Mouse (Mus musculus): Measurements from ENCODE around the gene Tmem121. TPM values are rescaled to one million over a fixed set of nuclear protein-coding genes. Genes with fewer than 3 reads are reported as not detected.
"Not testable (repeated sequence)": the region's sequence is repeated elsewhere in the genome, so short reads cannot be mapped to it uniquely, and the experiment has no call there.

Gene Tmem121
- polyA plus RNA-seq, 1 experiment from 2014 or later, result 1.5 TPM

DNA sequence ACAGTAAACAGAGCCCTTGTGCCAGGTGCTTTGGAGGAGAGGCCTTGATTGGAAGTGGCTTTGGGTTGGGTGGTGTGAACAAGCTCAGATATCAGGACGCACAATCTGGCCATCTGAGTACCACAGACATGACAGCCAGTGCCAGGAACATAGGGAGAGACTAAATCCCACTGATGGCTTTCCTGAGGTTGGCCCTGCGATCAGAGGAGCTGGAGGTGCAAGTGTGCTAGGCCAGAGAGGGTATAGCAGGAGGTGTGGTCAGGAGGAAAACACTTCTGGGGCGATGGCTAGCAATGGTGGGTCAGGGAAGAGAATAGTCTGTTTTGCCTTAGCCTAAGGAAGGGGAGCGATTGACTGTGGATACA, 1.3 kb downstream of the Tmem121 start:
- Histone ChIP-seq H3K9ac (ENCODE audit: low read depth, low read length) (no peak overlapping the region), H3K4me2 (peak overlapping the region; percentile 84), H3K36me3 (ENCODE audit: control insufficient read depth, insufficient read depth, low read length) (no peaks in the 10 kb centered on the region), H3K9me3 (replicated peaks; ENCODE audit: control insufficient read depth, low read length) (no peaks in the 10 kb centered on the region), H3K27me3 (ENCODE audit: control insufficient read depth, insufficient read depth, low read length) (peaks cover 46% of the 10 kb centered on the region), H3K27ac (ENCODE audit: low read depth, low read length) (no peak overlapping the region), H3K4me1 (ENCODE audit: control insufficient read depth, insufficient read depth, low read length) (peaks cover 14% of the 10 kb centered on the region), H3K4me3 (ENCODE audit: low read depth, low read length) (no peak overlapping the region)
- WGBS (ENCODE audit: insufficient replicate concordance), result 41% methylated on average over 4 of the region's 4 CpGs
- no peak for ATAC-seq (replicated peaks; ENCODE audit: insufficient number of reproducible peaks, low FRiP score, low TSS enrichment)

DNA sequence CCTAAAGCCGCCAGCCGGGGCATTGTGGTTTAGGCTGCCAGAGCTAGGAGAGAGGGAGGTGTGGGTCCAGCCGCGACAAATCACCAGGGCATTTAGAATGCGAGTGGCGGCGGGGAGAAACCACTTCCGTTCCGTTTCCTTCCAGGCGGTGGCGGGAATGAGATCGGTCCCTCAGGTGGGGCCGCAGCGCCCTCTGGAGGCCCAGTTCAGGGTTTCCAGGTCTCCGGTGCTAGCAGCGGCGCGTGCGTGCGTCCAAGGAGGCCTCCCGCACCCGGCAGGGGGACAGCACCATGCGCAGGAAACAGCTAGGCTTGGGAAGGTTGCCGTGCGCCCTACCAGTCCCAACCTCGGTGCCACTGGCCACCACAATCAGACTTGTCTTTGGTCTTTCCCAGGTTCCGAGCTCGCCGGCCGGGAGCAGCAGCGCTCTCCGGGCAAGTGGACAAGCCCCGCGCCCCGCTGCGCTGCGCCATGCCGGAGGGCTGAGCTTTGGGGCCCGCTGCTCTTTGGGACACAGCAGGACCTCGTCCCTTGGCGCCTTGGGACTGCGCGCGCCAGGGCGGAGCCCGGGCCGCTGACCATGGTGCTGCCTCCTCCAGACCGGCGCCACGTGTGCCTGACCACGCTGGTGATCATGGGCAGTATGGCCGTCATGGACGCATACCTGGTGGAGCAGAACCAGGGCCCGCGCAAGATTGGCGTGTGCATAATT, 2.0 kb downstream of the Tmem121 start:
- Histone ChIP-seq H3K9me3 (replicated peaks; ENCODE audit: control insufficient read depth, low read length) (no peaks in the 10 kb centered on the region), H3K4me2 (peak overlapping the region; percentile 84), H3K27me3 (ENCODE audit: control insufficient read depth, insufficient read depth, low read length) (peaks cover 46% of the 10 kb centered on the region), H3K36me3 (ENCODE audit: control insufficient read depth, insufficient read depth, low read length) (no peaks in the 10 kb centered on the region), H3K27ac (ENCODE audit: low read depth, low read length) (no peak overlapping the region), H3K9ac (ENCODE audit: low read depth, low read length) (no peak overlapping the region), H3K4me1 (ENCODE audit: control insufficient read depth, insufficient read depth, low read length) (peaks cover 14% of the 10 kb centered on the region), H3K4me3 (ENCODE audit: low read depth, low read length) (peak overlapping the region; percentile 36)
- peak; percentile 43 for ATAC-seq (replicated peaks; ENCODE audit: insufficient number of reproducible peaks, low FRiP score, low TSS enrichment)
- WGBS (ENCODE audit: insufficient replicate concordance), result 4% methylated on average over 54 of the region's 56 CpGs

DNA sequence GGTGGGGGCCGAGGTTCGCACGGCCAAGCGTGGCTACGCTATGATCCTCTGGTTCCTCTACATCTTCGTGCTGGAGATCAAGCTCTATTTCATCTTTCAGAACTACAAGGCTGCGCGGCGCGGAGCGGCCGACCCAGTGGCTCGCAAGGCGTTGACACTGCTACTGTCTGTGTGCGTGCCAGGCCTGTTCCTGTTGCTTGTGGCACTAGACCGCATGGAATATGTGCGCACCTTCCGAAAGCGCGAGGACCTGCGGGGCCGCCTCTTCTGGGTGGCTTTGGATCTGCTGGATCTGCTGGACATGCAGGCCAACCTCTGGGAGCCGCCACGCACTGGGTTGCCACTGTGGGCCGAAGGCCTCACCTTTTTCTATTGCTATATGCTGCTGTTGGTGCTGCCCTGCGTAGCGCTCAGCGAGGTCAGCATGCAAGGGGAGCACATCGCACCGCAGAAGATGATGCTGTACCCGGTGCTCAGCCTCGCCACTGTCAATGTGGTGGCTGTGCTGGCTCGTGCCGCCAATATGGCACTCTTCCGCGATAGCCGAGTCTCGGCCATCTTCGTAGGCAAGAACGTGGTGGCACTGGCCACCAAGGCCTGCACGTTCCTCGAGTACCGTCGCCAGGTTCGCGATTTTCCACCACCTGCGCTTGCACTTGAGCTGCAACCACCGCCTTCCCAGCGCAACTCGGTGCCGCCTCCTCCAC, 2.8 kb downstream of the Tmem121 start:
- H3K4me3 ChIP-seq (ENCODE audit: low read depth, low read length), result no peak overlapping the region
- peaks cover 46% of the 10 kb centered on the region for H3K27me3 ChIP-seq (ENCODE audit: control insufficient read depth, insufficient read depth, low read length)
- H3K4me2 ChIP-seq, result peak overlapping the region; percentile 84
- H3K36me3 ChIP-seq (ENCODE audit: control insufficient read depth, insufficient read depth, low read length), result no peaks in the 10 kb centered on the region
- no peaks in the 10 kb centered on the region for H3K9me3 ChIP-seq (replicated peaks; ENCODE audit: control insufficient read depth, low read length)
- 77% methylated on average over 51 of the region's 51 CpGs for WGBS (ENCODE audit: insufficient replicate concordance)
- no peak overlapping the region for H3K9ac ChIP-seq (ENCODE audit: low read depth, low read length)
- no peak overlapping the region for H3K27ac ChIP-seq (ENCODE audit: low read depth, low read length)
- H3K4me1 ChIP-seq (ENCODE audit: control insufficient read depth, insufficient read depth, low read length), result peaks cover 14% of the 10 kb centered on the region
- ATAC-seq (replicated peaks; ENCODE audit: insufficient number of reproducible peaks, low FRiP score, low TSS enrichment), result no peak

DNA sequence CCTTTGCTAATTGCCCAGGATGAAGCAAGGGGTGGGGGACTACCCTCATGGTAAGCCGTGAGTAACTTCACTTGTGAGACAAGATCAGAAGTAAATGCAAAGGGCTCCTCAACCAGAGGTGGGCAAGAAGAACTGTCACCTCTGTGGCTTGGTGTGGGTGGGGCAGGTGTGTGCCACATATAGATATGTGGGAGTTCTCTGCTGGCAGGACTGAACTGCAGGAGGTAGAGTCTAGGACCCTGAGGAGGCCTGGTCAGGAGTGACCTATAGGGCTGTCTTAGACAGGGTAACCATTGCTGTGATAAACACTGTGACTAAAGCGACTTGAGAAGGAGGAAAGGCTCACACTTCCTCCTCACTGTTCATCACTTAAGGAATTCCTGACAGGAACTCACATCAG, 7.7 kb downstream of the Tmem121 start:
- Histone ChIP-seq H3K4me1 (ENCODE audit: control insufficient read depth, insufficient read depth, low read length) (no peaks in the 10 kb centered on the region), H3K4me2 (no peak overlapping the region), H3K27me3 (ENCODE audit: control insufficient read depth, insufficient read depth, low read length) (peaks cover 9% of the 10 kb centered on the region), H3K9ac (ENCODE audit: low read depth, low read length) (no peak overlapping the region), H3K27ac (ENCODE audit: low read depth, low read length) (no peak overlapping the region), H3K36me3 (ENCODE audit: control insufficient read depth, insufficient read depth, low read length) (no peaks in the 10 kb centered on the region), H3K4me3 (ENCODE audit: low read depth, low read length) (no peak overlapping the region), H3K9me3 (replicated peaks; ENCODE audit: control insufficient read depth, low read length) (no peaks in the 10 kb centered on the region)
- no peak for ATAC-seq (replicated peaks; ENCODE audit: insufficient number of reproducible peaks, low FRiP score, low TSS enrichment)
- WGBS (ENCODE audit: insufficient replicate concordance), result 48% methylated on average over 2 of the region's 2 CpGs

DNA sequence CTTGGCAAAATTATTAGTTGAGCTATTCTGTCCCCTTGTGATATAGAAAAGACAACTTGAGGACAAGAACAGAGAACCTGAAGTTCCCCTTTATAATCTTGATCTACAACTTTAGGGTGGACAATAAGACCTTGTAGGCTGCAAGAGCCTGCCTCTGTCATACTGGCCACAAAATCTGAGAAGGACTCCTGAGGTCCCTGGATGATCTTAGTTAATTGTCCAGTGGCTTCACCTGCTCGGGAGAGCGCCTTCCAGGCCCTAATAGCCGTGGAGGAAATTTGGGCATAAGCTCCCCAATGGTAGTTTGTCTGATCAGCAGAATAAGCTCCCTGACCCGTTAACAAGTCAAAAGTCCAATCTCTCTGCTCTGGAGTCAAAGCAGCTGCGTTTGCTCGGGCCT, 13.4 kb downstream of the Tmem121 start:
- WGBS (ENCODE audit: insufficient replicate concordance), result 97% methylated on average over 3 of the region's 6 CpGs
- H3K9ac ChIP-seq (ENCODE audit: low read depth, low read length); H3K36me3 ChIP-seq (ENCODE audit: control insufficient read depth, insufficient read depth, low read length); H3K4me1 ChIP-seq (ENCODE audit: control insufficient read depth, insufficient read depth, low read length); H3K9me3 ChIP-seq (replicated peaks; ENCODE audit: control insufficient read depth, low read length); ATAC-seq (replicated peaks; ENCODE audit: insufficient number of reproducible peaks, low FRiP score, low TSS enrichment); H3K27ac ChIP-seq (ENCODE audit: low read depth, low read length); H3K27me3 ChIP-seq (ENCODE audit: control insufficient read depth, insufficient read depth, low read length); H3K4me3 ChIP-seq (ENCODE audit: low read depth, low read length); H3K4me2 ChIP-seq: not testable (repeated sequence)

DNA sequence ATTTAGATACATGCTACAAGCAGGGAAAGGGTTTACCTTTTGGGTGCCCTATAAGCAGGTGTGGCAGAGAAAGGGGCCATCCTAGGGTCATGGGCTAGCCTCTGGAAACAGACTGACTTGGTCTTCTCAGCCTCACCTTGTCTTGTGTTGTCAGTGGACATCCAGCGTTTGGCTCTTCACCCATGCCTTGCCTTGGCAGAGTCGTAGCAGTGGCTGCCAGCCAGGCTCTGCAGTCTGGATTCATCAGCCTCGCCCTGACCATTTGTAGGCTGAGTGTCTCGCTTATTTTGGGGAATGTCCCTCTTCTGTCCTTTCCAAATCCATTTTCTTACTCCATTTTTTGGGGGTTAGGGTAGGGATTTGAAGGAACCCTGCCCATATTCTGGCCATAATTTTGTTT, 15.6 kb downstream of the Tmem121 start:
- no peak overlapping the region for H3K4me3 ChIP-seq (ENCODE audit: low read depth, low read length)
- H3K9ac ChIP-seq (ENCODE audit: low read depth, low read length), result no peak overlapping the region
- no peak overlapping the region for H3K4me2 ChIP-seq
- WGBS (ENCODE audit: insufficient replicate concordance), result 87% methylated on average over 4 of the region's 4 CpGs
- no peaks in the 10 kb centered on the region for H3K36me3 ChIP-seq (ENCODE audit: control insufficient read depth, insufficient read depth, low read length)
- no peaks in the 10 kb centered on the region for H3K27me3 ChIP-seq (ENCODE audit: control insufficient read depth, insufficient read depth, low read length)
- H3K27ac ChIP-seq (ENCODE audit: low read depth, low read length), result no peak overlapping the region
- H3K4me1 ChIP-seq (ENCODE audit: control insufficient read depth, insufficient read depth, low read length), result no peaks in the 10 kb centered on the region
- ATAC-seq (replicated peaks; ENCODE audit: insufficient number of reproducible peaks, low FRiP score, low TSS enrichment), result no peak
- H3K9me3 ChIP-seq (replicated peaks; ENCODE audit: control insufficient read depth, low read length), result 0 out of 2 replicates have a peak, but pooled peaks cover 4% of the 10 kb centered on the region

DNA sequence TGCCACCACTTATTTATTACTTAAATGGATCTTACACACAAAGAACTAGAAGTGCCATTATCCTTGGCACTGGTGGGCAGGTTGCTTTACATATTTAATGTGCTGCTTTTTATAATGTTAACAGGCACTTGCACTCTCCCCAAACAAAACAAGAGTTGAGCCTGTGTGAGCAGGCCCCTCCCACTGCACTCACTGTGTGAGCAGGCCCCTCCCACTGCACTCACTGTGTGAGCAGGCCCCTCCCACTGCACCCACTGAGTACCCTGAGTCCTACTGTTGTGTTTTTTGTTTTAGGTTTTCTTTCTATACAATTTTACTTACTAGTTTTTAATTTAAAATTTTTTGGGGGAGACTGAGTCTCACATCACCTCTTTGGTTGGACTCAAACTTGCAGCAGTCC, 16.3 kb downstream of the Tmem121 start:
- H3K36me3 ChIP-seq (ENCODE audit: control insufficient read depth, insufficient read depth, low read length), result no peaks in the 10 kb centered on the region
- H3K4me2 ChIP-seq, result no peak overlapping the region
- no peak for ATAC-seq (replicated peaks; ENCODE audit: insufficient number of reproducible peaks, low FRiP score, low TSS enrichment)
- 0 out of 2 replicates have a peak, but pooled peaks cover 4% of the 10 kb centered on the region for H3K9me3 ChIP-seq (replicated peaks; ENCODE audit: control insufficient read depth, low read length)
- H3K9ac ChIP-seq (ENCODE audit: low read depth, low read length), result no peak overlapping the region
- H3K27ac ChIP-seq (ENCODE audit: low read depth, low read length), result no peak overlapping the region
- H3K4me3 ChIP-seq (ENCODE audit: low read depth, low read length), result no peak overlapping the region
- H3K27me3 ChIP-seq (ENCODE audit: control insufficient read depth, insufficient read depth, low read length), result no peaks in the 10 kb centered on the region
- no peaks in the 10 kb centered on the region for H3K4me1 ChIP-seq (ENCODE audit: control insufficient read depth, insufficient read depth, low read length)

DNA sequence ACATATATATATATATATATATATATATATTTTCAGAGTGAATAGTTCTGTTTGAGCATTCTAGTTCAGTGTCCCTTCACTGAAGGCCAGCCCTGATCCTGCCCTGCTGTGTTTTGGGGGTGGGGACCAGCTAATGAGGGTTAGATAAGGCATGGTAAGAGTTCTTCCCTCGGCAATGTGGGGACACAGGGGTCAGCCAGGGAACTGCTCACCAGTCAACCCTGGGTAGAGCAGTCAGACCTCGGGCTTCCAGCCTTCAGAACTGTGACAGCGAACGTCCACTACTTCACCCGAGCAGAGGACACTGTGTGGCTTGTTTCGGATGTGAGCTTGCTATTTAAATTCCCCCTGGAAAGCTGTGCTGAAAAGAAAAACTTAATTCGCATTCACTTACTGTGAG, 17.8 kb downstream of the Tmem121 start:
- H3K4me2 ChIP-seq, result no peak overlapping the region
- 0 out of 2 replicates have a peak, but pooled peaks cover 4% of the 10 kb centered on the region for H3K9me3 ChIP-seq (replicated peaks; ENCODE audit: control insufficient read depth, low read length)
- H3K27ac ChIP-seq (ENCODE audit: low read depth, low read length), result no peak overlapping the region
- 76% methylated on average over 7 of the region's 7 CpGs for WGBS (ENCODE audit: insufficient replicate concordance)
- no peak overlapping the region for H3K4me3 ChIP-seq (ENCODE audit: low read depth, low read length)
- no peaks in the 10 kb centered on the region for H3K27me3 ChIP-seq (ENCODE audit: control insufficient read depth, insufficient read depth, low read length)
- ATAC-seq (replicated peaks; ENCODE audit: insufficient number of reproducible peaks, low FRiP score, low TSS enrichment), result no peak
- no peaks in the 10 kb centered on the region for H3K4me1 ChIP-seq (ENCODE audit: control insufficient read depth, insufficient read depth, low read length)
- H3K36me3 ChIP-seq (ENCODE audit: control insufficient read depth, insufficient read depth, low read length), result no peaks in the 10 kb centered on the region
- no peak overlapping the region for H3K9ac ChIP-seq (ENCODE audit: low read depth, low read length)
